Mouse (Mus musculus): ENCODE data around the gene Dmbx1.

- TF ChIP-seq CTCF (IDR thresholded peaks at IDR 0.05; ENCODE audit: extremely low read depth, insufficient read depth, insufficient read length, insufficient replicate concordance) (no peak), POLR2A (IDR thresholded peaks at IDR 0.05; ENCODE audit: low read depth, low read length) (no peak)
Observed at GRCm38 (mm10) chr4:115885846-115886245, 53.9 kb downstream of the Dmbx1 start.
